Mouse (Mus musculus) liver, embryonic 16.5 days (tissue): ENCODE results near the gene Slc1a7. TPM values are rescaled to one million over a fixed set of nuclear protein-coding genes. Genes with fewer than 3 reads are reported as not detected.

ENCODE experiments used
- ATAC-seq: fragments of 200-750 bp; cut with Nextera tagmentation; 2 replicates; pipeline ENCODE4 v1.8.0; 2017; ENCODE audit warnings: low read depth, mild to moderate bottlenecking, moderate number of reproducible peaks, moderate library complexity
- H3K27ac ChIP-seq: fragments of 300-500 bp; sonication (generic); 2 replicates; pipeline ENCODE4 v1.5.1; 2014; ENCODE audit warnings: mild to moderate bottlenecking, low read length
- H3K27me3 ChIP-seq: fragments of 300-500 bp; sonication (generic); 2 replicates; pipeline ENCODE4 v1.6.1; 2014; ENCODE audit warnings: low read depth, low read length, mixed read lengths; ENCODE audit not compliant: control insufficient read depth, insufficient read depth
- H3K36me3 ChIP-seq: fragments of 300-500 bp; sonication (generic); 2 replicates; pipeline ENCODE4 v1.6.1; 2014; ENCODE audit warnings: mild to moderate bottlenecking; ENCODE audit not compliant: control insufficient read depth, insufficient read depth
- H3K4me1 ChIP-seq: fragments of 300-500 bp; sonication (generic); 2 replicates; pipeline ENCODE4 v1.6.1; 2014; ENCODE audit warnings: low read depth, low read length, mixed read lengths; ENCODE audit not compliant: control insufficient read depth
- H3K4me2 ChIP-seq: fragments of 300-500 bp; sonication (generic); 2 replicates; pipeline ENCODE4 v1.6.1; 2014; ENCODE audit warnings: low read depth, low read length, mixed read lengths
- H3K4me3 ChIP-seq: fragments of 300-500 bp; sonication (generic); 2 replicates; pipeline ENCODE4 v1.5.1; 2014; ENCODE audit warnings: low read depth, mild to moderate bottlenecking, low read length
- H3K9ac ChIP-seq: fragments of 300-500 bp; sonication (generic); 2 replicates; pipeline ENCODE4 v1.6.1; 2014; ENCODE audit warnings: low read depth, low read length
- H3K9me3 ChIP-seq: fragments of 300-500 bp; sonication (generic); replicated peaks from 2 replicates; pipeline ENCODE4 v1.6.1; 2016; ENCODE audit warnings: low read length; ENCODE audit not compliant: control insufficient read depth
- WGBS: fragments of 180-500 bp; shearing (Covaris S2); extraction: QIAGEN DNeasy Blood & Tissue Kit; methylation state at CpG from one replicate; pipeline ENCODE4 v1.1.7; 2014; ENCODE audit not compliant: insufficient replicate concordance; 5-methylcytosine and 5-hydroxymethylcytosine counted together
- polyA plus RNA-seq: library from polyadenylated mRNA; unstranded; fragments of >200 nt; fragmentation: Nextera tagmentation; extraction: Ambion mirVana; gene quantifications from 2 replicates; pipeline ENCODE4 v1.2.1, GENCODE M21; 2015

Gene Slc1a7
- polyA plus RNA-seq, 1 experiment from 2014 or later = not detected

- ATAC-seq = no peak
- H3K4me3 ChIP-seq = no peak overlapping the region
- H3K27ac ChIP-seq = no peak overlapping the region
- peaks cover 3% of the 10 kb centered on the region; the same call in 1 of the 2 replicates for H3K4me1 ChIP-seq
- H3K9ac ChIP-seq = no peak overlapping the region
- peaks cover 34% of the 10 kb centered on the region for H3K36me3 ChIP-seq
- no peaks in the 10 kb centered on the region for H3K9me3 ChIP-seq
- WGBS = 80% methylated on average over 10 of the region's 10 CpGs
- no peak overlapping the region for H3K4me2 ChIP-seq
- no peaks in the 10 kb centered on the region for H3K27me3 ChIP-seq
Observed at GRCm38 (mm10) chr4:108051687-108052274, 83.6 kb downstream of the Slc1a7 start.

- Histone ChIP-seq H3K9ac (no peak overlapping the region), H3K27ac (no peak overlapping the region), H3K27me3 (no peaks in the 10 kb centered on the region), H3K4me3 (no peak overlapping the region), H3K4me2 (no peak overlapping the region), H3K36me3 (peaks cover 28% of the 10 kb centered on the region), H3K4me1 (peaks cover 3% of the 10 kb centered on the region; the same call in 1 of the 2 replicates), H3K9me3 (no peaks in the 10 kb centered on the region)
- ATAC-seq = no peak
- 73% methylated on average over 8 of the region's 8 CpGs for WGBS
Observed at GRCm38 (mm10) chr4:108052673-108053072, 84.5 kb downstream of the Slc1a7 start.

DNA sequence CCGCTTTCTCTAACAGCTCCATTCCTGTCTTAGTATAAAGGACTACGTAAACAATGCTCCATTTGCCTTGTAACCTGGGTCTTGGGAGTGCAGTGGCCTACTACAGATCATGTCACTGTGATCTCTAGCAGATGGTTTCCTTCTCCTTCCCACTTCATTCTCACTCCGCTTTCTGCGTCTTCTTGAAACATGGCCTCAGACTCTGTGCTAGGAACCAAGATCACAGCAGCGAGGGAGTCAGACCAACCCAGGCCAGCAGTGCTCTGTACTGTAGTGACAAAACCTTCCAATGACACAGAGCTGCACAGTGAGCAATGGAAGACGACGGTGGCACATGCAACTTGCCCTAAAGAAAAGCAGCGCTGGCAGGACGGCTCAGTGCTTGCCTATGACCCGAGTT is 87.7 kb downstream of the Slc1a7 start:
- no peak overlapping the region for H3K27ac ChIP-seq
- H3K27me3 ChIP-seq = no peaks in the 10 kb centered on the region
- 88% methylated on average over 10 of the region's 10 CpGs for WGBS
- H3K4me2 ChIP-seq = no peak overlapping the region
- no peak for ATAC-seq
- no peaks in the 10 kb centered on the region for H3K9me3 ChIP-seq
- H3K9ac ChIP-seq = no peak overlapping the region
- H3K4me1 ChIP-seq = peaks cover 3% of the 10 kb centered on the region; the same call in 1 of the 2 replicates
- H3K4me3 ChIP-seq = no peak overlapping the region
- peaks cover 27% of the 10 kb centered on the region for H3K36me3 ChIP-seq

DNA sequence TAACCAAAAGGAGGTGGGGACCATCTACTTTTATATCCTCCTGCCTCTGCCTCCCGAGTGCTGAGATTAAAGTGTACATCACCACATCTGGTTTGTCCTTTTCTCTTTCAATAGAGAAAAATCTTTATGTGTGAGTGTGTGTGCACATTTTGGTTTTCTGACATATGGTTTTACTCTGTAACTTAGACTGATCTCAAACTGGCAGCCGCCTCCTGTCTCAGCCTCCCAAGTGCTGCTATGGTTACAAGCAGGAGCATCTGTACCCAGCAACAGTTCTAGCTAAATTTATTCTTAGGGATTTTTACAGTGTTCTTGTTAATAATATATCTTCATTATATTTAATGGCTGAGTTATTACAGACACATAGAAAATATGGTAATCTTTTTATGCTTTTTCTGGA is 89.1 kb downstream of the Slc1a7 start:
- Histone ChIP-seq H3K9ac (no peak overlapping the region), H3K27me3 (no peaks in the 10 kb centered on the region), H3K9me3 (no peaks in the 10 kb centered on the region; the same call in 1 of the 2 replicates), H3K36me3 (peaks cover 30% of the 10 kb centered on the region), H3K4me3 (no peak overlapping the region), H3K4me1 (peaks cover 3% of the 10 kb centered on the region; the same call in 1 of the 2 replicates), H3K27ac (no peak overlapping the region), H3K4me2 (no peak overlapping the region)
- WGBS = 79% methylated on average over 2 of the region's 2 CpGs
- no peak for ATAC-seq

DNA sequence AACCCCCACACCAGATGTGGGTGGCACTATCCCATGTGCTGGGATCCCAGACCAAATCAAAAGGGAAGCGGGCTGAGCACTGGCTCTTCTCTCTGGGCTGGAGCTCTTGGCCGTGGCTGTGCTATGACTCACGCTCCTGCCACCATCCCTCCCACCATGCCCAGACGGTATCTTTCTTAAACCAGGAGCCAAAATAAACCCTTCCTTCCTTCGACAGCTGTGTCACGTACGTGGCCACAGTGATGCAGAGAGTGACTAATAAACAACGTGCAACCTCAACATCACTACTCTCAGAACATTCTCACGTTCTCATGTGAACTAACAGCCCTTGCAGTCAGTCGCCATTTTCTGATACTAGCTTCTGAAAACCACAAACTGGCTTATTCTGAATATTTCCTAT is 90.0 kb downstream of the Slc1a7 start:
- H3K27ac ChIP-seq = no peak overlapping the region
- H3K4me3 ChIP-seq = no peak overlapping the region
- WGBS = 66% methylated on average over 10 of the region's 10 CpGs
- no peak overlapping the region for H3K9ac ChIP-seq
- peaks cover 2% of the 10 kb centered on the region for H3K9me3 ChIP-seq
- H3K27me3 ChIP-seq = no peaks in the 10 kb centered on the region
- H3K4me1 ChIP-seq = no peaks in the 10 kb centered on the region
- no peak overlapping the region for H3K4me2 ChIP-seq
- ATAC-seq = no peak
- H3K36me3 ChIP-seq = peaks cover 33% of the 10 kb centered on the region

GRCm38 (mm10) chr4:108059601-108060379 is 91.7 kb downstream of the Slc1a7 start:
- ATAC-seq = no peak
- Histone ChIP-seq H3K9ac (no peak overlapping the region), H3K4me2 (no peak overlapping the region), H3K9me3 (peaks cover 2% of the 10 kb centered on the region), H3K36me3 (peaks cover 25% of the 10 kb centered on the region), H3K4me1 (no peaks in the 10 kb centered on the region), H3K27me3 (no peaks in the 10 kb centered on the region), H3K4me3 (no peak overlapping the region), H3K27ac (no peak overlapping the region)
- WGBS = 84% methylated on average over 19 of the region's 19 CpGs

GRCm38 (mm10) chr4:108060774-108061173 is 92.6 kb downstream of the Slc1a7 start:
- Histone ChIP-seq H3K9me3 (peaks cover 2% of the 10 kb centered on the region), H3K27ac (no peak overlapping the region), H3K4me2 (no peak overlapping the region), H3K27me3 (no peaks in the 10 kb centered on the region), H3K4me3 (no peak overlapping the region), H3K4me1 (peaks cover 5% of the 10 kb centered on the region), H3K36me3 (peaks cover 16% of the 10 kb centered on the region), H3K9ac (no peak overlapping the region)
- WGBS = 80% methylated on average over 4 of the region's 4 CpGs
- ATAC-seq = no peak

DNA sequence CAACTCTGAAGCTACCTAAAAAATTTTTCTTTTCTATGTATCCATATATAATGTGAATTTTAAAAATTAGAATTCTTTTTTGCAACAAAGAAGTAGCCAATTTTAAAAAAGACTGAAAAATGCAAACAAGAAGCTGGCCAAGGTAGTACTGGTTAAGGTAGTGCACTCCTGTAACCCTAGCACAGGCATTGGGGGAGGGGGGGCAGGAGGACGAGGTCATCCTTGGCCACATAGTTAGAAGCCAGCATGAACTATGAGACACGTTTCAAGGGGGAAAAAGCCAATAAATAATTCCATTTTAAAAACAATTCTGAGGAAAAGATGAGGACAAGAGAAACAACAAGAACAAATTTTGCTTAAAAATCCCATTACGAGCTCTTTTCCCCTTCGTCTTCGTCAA is 94.4 kb downstream of the Slc1a7 start:
- peaks cover 13% of the 10 kb centered on the region for H3K36me3 ChIP-seq
- H3K4me1 ChIP-seq = peaks cover 5% of the 10 kb centered on the region
- no peak overlapping the region for H3K4me2 ChIP-seq
- H3K27me3 ChIP-seq = no peaks in the 10 kb centered on the region
- 80% methylated on average over 5 of the region's 5 CpGs for WGBS
- no peak overlapping the region for H3K27ac ChIP-seq
- ATAC-seq = no peak
- no peak overlapping the region for H3K4me3 ChIP-seq
- peaks cover 2% of the 10 kb centered on the region for H3K9me3 ChIP-seq
- H3K9ac ChIP-seq = no peak overlapping the region
